Mouse (Mus musculus) stomach, embryonic 16.5 days (tissue): ENCODE results near the gene Adig. TPM values are rescaled to one million over a fixed set of nuclear protein-coding genes. Genes with fewer than 3 reads are reported as not detected.

Experiments used
- ATAC-seq: fragments of 200-750 bp; cut with Nextera tagmentation; 2 replicates; pipeline ENCODE4 v1.8.0; 2017; ENCODE audit warnings: moderate number of reproducible peaks, moderate TSS enrichment; ENCODE audit not compliant: insufficient read depth, low FRiP score
- H3K27ac ChIP-seq: fragments of 300-500 bp; sonication (generic); 2 replicates; pipeline ENCODE4 v1.5.1; 2014; ENCODE audit warnings: low read length
- H3K27me3 ChIP-seq: fragments of 300-500 bp; sonication (generic); 2 replicates; pipeline ENCODE4 v1.6.1; 2014; ENCODE audit warnings: low read length, control low read depth, mixed read lengths; ENCODE audit not compliant: control insufficient read depth, insufficient read depth
- H3K36me3 ChIP-seq: fragments of 300-500 bp; sonication (generic); 2 replicates; pipeline ENCODE4 v1.6.1; 2014; ENCODE audit warnings: low read length; ENCODE audit not compliant: control insufficient read depth, insufficient read depth
- H3K4me1 ChIP-seq: fragments of 300-500 bp; sonication (generic); 2 replicates; pipeline ENCODE4 v1.6.1; 2014; ENCODE audit warnings: low read length, control low read depth, mixed read lengths; ENCODE audit not compliant: control insufficient read depth, insufficient read depth
- H3K4me2 ChIP-seq: fragments of 300-500 bp; sonication (generic); 2 replicates; pipeline ENCODE4 v1.6.1; 2014; ENCODE audit warnings: low read depth, low read length, mixed read lengths
- H3K4me3 ChIP-seq: fragments of 300-500 bp; sonication (generic); replicated peaks from 2 replicates; pipeline ENCODE4 v1.5.1; 2014; ENCODE audit warnings: mild to moderate bottlenecking, low read length
- H3K9ac ChIP-seq: fragments of 300-500 bp; sonication (generic); 2 replicates; pipeline ENCODE4 v1.6.1; 2014; ENCODE audit warnings: low read length
- H3K9me3 ChIP-seq: fragments of 300-500 bp; sonication (generic); replicated peaks from 2 replicates; pipeline ENCODE4 v1.6.1; 2016; ENCODE audit warnings: low read length, control low read depth; ENCODE audit not compliant: control insufficient read depth
- WGBS: fragments of 180-500 bp; shearing (Covaris S2); extraction: QIAGEN DNeasy Blood & Tissue Kit; methylation state at CpG from one replicate; pipeline ENCODE4 v1.1.7; 2014; 5-methylcytosine and 5-hydroxymethylcytosine counted together
- polyA plus RNA-seq: library from polyadenylated mRNA; unstranded; fragments of >200 nt; fragmentation: Nextera tagmentation; extraction: Ambion mirVana; gene quantifications from 2 replicates; pipeline ENCODE4 v1.2.1, GENCODE M21; 2015

Adig gene
- polyA plus RNA-seq, 1 experiment from 2014 or later = 1.9 TPM

DNA sequence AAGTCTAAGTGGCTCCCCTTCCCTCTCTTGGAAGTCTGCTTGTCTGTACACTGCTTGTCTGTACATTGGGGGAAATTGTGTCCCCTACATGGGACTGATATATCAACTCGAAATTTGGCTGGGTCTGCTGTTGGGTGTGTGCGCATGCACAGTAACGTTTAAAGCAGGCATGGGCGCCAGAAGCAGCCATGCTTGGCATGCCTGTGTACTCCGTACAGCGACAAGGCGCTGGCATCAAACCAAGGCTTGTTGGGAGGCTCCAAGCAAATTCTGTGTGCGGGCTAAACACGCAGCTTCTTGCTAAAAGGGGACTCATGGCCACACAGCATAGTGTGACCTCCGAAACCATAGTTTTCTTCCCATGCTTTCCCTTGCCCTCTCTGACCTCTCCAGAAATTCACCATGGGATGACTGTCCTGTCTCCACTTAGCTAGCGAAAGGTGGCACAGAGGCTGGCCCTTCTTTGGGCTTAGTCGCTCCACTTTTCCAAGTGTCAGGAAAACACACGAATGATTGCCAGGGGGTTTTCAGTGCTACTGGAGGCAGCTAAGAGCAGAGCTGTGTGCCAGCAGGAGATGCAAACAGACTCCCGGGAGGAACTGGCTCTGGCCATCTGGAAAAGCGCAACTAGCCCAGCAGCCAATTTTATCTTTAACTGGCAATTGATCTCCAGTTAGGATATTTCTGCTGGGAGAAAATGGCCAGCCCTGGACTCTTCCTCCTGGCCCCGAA, 21.9 kb downstream of the Adig start:
- no peak overlapping the region for H3K4me3 ChIP-seq
- H3K4me1 ChIP-seq = no peaks in the 10 kb centered on the region
- H3K36me3 ChIP-seq = no peaks in the 10 kb centered on the region
- no peak overlapping the region for H3K27ac ChIP-seq
- ATAC-seq = no peak
- H3K9ac ChIP-seq = no peak overlapping the region
- H3K27me3 ChIP-seq = no peaks in the 10 kb centered on the region
- WGBS = 81% methylated on average over 16 of the region's 16 CpGs
- no peaks in the 10 kb centered on the region for H3K9me3 ChIP-seq
- H3K4me2 ChIP-seq = no peak overlapping the region

- no peaks in the 10 kb centered on the region for H3K9me3 ChIP-seq
- H3K4me1 ChIP-seq = no peaks in the 10 kb centered on the region
- H3K27ac ChIP-seq = no peak overlapping the region
- H3K4me2 ChIP-seq = no peak overlapping the region
- no peak overlapping the region for H3K4me3 ChIP-seq
- H3K36me3 ChIP-seq = no peaks in the 10 kb centered on the region
- WGBS = 5% methylated on average over 4 of the region's 4 CpGs
- H3K9ac ChIP-seq = no peak overlapping the region
- ATAC-seq = 0 out of 2 replicates have a peak, but pooled peaks have one; percentile 25
- no peaks in the 10 kb centered on the region for H3K27me3 ChIP-seq
Measured at GRCm38 (mm10) chr2:158534090-158534489, 31.7 kb downstream of the Adig start.

DNA sequence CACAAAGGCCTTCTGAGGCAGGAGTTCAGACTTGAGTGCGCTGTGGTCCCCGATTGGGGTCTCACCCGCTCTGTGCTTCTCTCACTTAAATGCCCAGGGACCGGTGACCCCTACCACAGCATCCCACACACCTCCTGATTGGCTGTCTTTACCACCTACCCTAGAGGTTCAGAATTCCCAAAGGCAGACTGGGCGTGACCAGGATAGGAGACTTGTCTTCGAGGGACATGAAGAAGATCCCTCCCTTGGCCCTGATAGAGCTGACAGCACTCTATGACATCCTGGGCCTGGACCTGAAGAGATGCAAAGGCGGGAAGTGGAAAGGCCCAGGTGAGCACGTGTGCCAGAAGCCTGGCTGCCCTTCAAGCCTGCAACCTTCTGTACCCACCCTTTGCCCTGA, 32.1 kb downstream of the Adig start:
- no peaks in the 10 kb centered on the region for H3K36me3 ChIP-seq
- no peak overlapping the region for H3K4me2 ChIP-seq
- H3K27ac ChIP-seq = no peak overlapping the region
- WGBS = 78% methylated on average over 8 of the region's 8 CpGs
- no peak overlapping the region for H3K9ac ChIP-seq
- no peaks in the 10 kb centered on the region for H3K4me1 ChIP-seq
- no peaks in the 10 kb centered on the region for H3K27me3 ChIP-seq
- H3K9me3 ChIP-seq = no peaks in the 10 kb centered on the region
- no peak for ATAC-seq
- no peak overlapping the region for H3K4me3 ChIP-seq

- no peak overlapping the region for H3K27ac ChIP-seq
- H3K4me3 ChIP-seq = no peak overlapping the region
- no peaks in the 10 kb centered on the region for H3K27me3 ChIP-seq
- 0 out of 2 replicates have a peak overlapping the region, but pooled peaks have one; percentile 19 for H3K4me2 ChIP-seq
- no peaks in the 10 kb centered on the region for H3K36me3 ChIP-seq
- no peaks in the 10 kb centered on the region for H3K9me3 ChIP-seq
- H3K9ac ChIP-seq = no peak overlapping the region
- WGBS = 45% methylated on average over 24 of the region's 24 CpGs
- ATAC-seq = no peak
- H3K4me1 ChIP-seq = no peaks in the 10 kb centered on the region
Measured at GRCm38 (mm10) chr2:158539433-158540305, 37.3 kb downstream of the Adig start.

GRCm38 (mm10) chr2:158541286-158541685, 38.9 kb downstream of the Adig start:
- Histone ChIP-seq H3K9ac (no peak overlapping the region), H3K27ac (no peak overlapping the region), H3K4me2 (no peak overlapping the region), H3K4me1 (no peaks in the 10 kb centered on the region), H3K9me3 (no peaks in the 10 kb centered on the region), H3K4me3 (no peak overlapping the region), H3K27me3 (no peaks in the 10 kb centered on the region), H3K36me3 (no peaks in the 10 kb centered on the region)
- ATAC-seq = no peak
- 48% methylated on average over 4 of the region's 4 CpGs for WGBS

- no peak overlapping the region for H3K9ac ChIP-seq
- H3K4me3 ChIP-seq = no peak overlapping the region
- 67% methylated on average over 2 of the region's 2 CpGs for WGBS
- H3K9me3 ChIP-seq = no peaks in the 10 kb centered on the region
- no peaks in the 10 kb centered on the region for H3K27me3 ChIP-seq
- no peak overlapping the region for H3K4me2 ChIP-seq
- H3K27ac ChIP-seq = no peak overlapping the region
- H3K4me1 ChIP-seq = no peaks in the 10 kb centered on the region
- no peaks in the 10 kb centered on the region for H3K36me3 ChIP-seq
- ATAC-seq = no peak
Measured at GRCm38 (mm10) chr2:158545266-158545665, 42.9 kb downstream of the Adig start.

DNA sequence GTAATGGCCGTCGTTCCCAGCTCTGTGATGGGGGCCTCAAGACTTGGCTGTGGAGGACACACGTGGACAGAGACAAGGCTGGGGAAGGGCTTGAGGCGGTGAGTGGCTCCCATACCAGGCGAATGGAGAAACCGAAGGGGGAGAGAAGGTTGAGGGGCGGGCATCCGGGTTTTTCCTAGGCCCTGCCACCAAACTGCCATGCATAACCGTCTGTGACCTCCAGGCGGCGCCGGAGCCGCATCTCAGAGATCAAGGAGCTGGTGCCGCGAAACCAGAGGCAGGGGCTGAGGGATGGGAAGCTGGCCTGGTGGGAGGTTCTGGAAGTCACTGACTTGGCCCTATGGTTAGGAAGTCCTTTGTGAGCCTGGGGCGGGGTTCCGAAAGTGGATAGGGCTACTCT, 44.3 kb downstream of the Adig start:
- 0 out of 2 replicates have a peak overlapping the region, but pooled peaks have one; percentile 26 for H3K9ac ChIP-seq
- H3K9me3 ChIP-seq = no peaks in the 10 kb centered on the region
- H3K4me3 ChIP-seq = no peak overlapping the region
- no peak overlapping the region for H3K4me2 ChIP-seq
- H3K4me1 ChIP-seq = no peaks in the 10 kb centered on the region
- H3K36me3 ChIP-seq = no peaks in the 10 kb centered on the region
- H3K27ac ChIP-seq = no peak overlapping the region
- H3K27me3 ChIP-seq = no peaks in the 10 kb centered on the region
- ATAC-seq = 0 out of 2 replicates have a peak, but pooled peaks have one; percentile 38
- 5% methylated on average over 17 of the region's 17 CpGs for WGBS

GRCm38 (mm10) chr2:158550067-158550466, 47.7 kb downstream of the Adig start:
- H3K27me3 ChIP-seq = peaks cover 14% of the 10 kb centered on the region
- H3K4me2 ChIP-seq = no peak overlapping the region
- no peak for ATAC-seq
- no peak overlapping the region for H3K9ac ChIP-seq
- no peaks in the 10 kb centered on the region for H3K4me1 ChIP-seq
- no peak overlapping the region for H3K27ac ChIP-seq
- H3K9me3 ChIP-seq = no peaks in the 10 kb centered on the region
- H3K36me3 ChIP-seq = no peaks in the 10 kb centered on the region
- H3K4me3 ChIP-seq = no peak overlapping the region
- 0% methylated on average over 3 of the region's 3 CpGs for WGBS

- H3K27ac ChIP-seq = no peak overlapping the region
- H3K4me2 ChIP-seq = no peak overlapping the region
- H3K27me3 ChIP-seq = peaks cover 20% of the 10 kb centered on the region
- peaks cover 5% of the 10 kb centered on the region; the same call in 1 of the 2 replicates for H3K4me1 ChIP-seq
- H3K9ac ChIP-seq = no peak overlapping the region
- H3K36me3 ChIP-seq = no peaks in the 10 kb centered on the region
- ATAC-seq = no peak
- H3K4me3 ChIP-seq = no peak overlapping the region
- 24% methylated on average over 10 of the region's 10 CpGs for WGBS
- H3K9me3 ChIP-seq = no peaks in the 10 kb centered on the region
Measured at GRCm38 (mm10) chr2:158554366-158554765, 52.0 kb downstream of the Adig start.
